Comparison of ENCODE assay signal across 12 mouse cellular contexts in genomic region chr9:52165706-52166090, GRCm38 (mm10). TPM values are rescaled to one million over a fixed set of nuclear protein-coding genes. Genes with fewer than 3 reads are reported as not detected.
DNase-seq lines count a peak whose midpoint lies in the region; ATAC-seq and TF ChIP-seq lines count a peak whose summit lies in the region.
"Had no signal": no experiment of that assay in that cellular context is flagged by ENCODE, and none has a peak within 500 bp of the region (broad histone marks: within the 10 kb centered on the region; RNA-seq: fewer than 3 reads in every experiment).

No protein-coding gene starts in this region.

- H3K4me2 ChIP-seq in forebrain, embryonic 14.5 days (ENCODE audit: low read length), result no peak overlapping the region
- H3K4me2 ChIP-seq in forebrain, embryonic 11.5 days (ENCODE audit: low read depth, low read length, severe bottlenecking), result no peak overlapping the region
- H3K4me2 ChIP-seq in lung, postnatal 0 days (replicated peaks; ENCODE audit: low read depth, low read length), result no peak overlapping the region
- H3K4me2 ChIP-seq: intestine, embryonic 15.5 days; limb, embryonic 13.5 days had no signal

- TF ChIP-seq EP300 in lung, postnatal 0 days (IDR thresholded peaks at IDR 0.05), result no peak

- no peak for ATAC-seq in forebrain, embryonic 14.5 days
- ATAC-seq in forebrain, embryonic 11.5 days (replicated peaks; ENCODE audit: low FRiP score), result no peak
- ATAC-seq in lung, postnatal 0 days, result no peak
- ATAC-seq: intestine, embryonic 15.5 days; midbrain, embryonic 13.5 days had no signal

- TF ChIP-seq CTCF in lung, postnatal 0 days (IDR thresholded peaks at IDR 0.05), result no peak
- no peak for TF ChIP-seq CTCF in brain, embryonic 14.5 days (IDR thresholded peaks at IDR 0.05; ENCODE audit: borderline replicate concordance, extremely low read depth, insufficient read depth, insufficient read length)

- peaks cover 25% of the 10 kb centered on the region for H3K4me1 ChIP-seq in forebrain, embryonic 14.5 days (ENCODE audit: control insufficient read depth, insufficient read depth, low read length)
- H3K4me1 ChIP-seq in forebrain, embryonic 11.5 days (replicated peaks; ENCODE audit: control insufficient read depth, insufficient read depth, low read length), result 0 out of 2 replicates have a peak, but pooled peaks cover 2% of the 10 kb centered on the region
- H3K4me1 ChIP-seq in lung, postnatal 0 days (ENCODE audit: insufficient read depth, low read depth, low read length), result peaks cover 6% of the 10 kb centered on the region; the same call in 1 of the 2 replicates

- DNase-seq in forebrain, embryonic 14.5 days (ENCODE audit: low spot score), result peak; percentile 49
- DNase-seq in forebrain, embryonic 11.5 days (ENCODE audit: low spot score), result no peak
- peak; percentile 38 for DNase-seq in lung, postnatal 10 days
- DNase-seq in lung, postnatal 0 days (ENCODE audit: low spot score), result no peak
- peak; percentile 59 for DNase-seq in brain, embryonic 14.5 days (ENCODE audit: low read depth)
- DNase-seq in kidney, postnatal 25 days, result peak; percentile 91 to 92
- no peak for DNase-seq in right cerebral cortex, postnatal 25 days
- DNase-seq: thymus, adult 2 months had no signal

- H3K4me3 ChIP-seq in forebrain, embryonic 14.5 days (ENCODE audit: low read depth, low read length), result no peak overlapping the region
- H3K4me3 ChIP-seq in forebrain, embryonic 11.5 days (ENCODE audit: low read depth, low read length), result no peak overlapping the region
- no peak overlapping the region for H3K4me3 ChIP-seq in lung, postnatal 0 days (ENCODE audit: low read depth, low read length)
- H3K4me3 ChIP-seq: intestine, embryonic 15.5 days; limb, embryonic 13.5 days; neural tube, embryonic 15.5 days had no signal

- 85% methylated on average over 3 of the region's 3 CpGs for WGBS in forebrain, embryonic 14.5 days
- 93% methylated on average over 3 of the region's 3 CpGs for WGBS in forebrain, embryonic 11.5 days
- WGBS in lung, postnatal 0 days, result 80% methylated on average over 3 of the region's 3 CpGs

- H3K27ac ChIP-seq in forebrain, embryonic 14.5 days (ENCODE audit: low read depth, low read length), result no peak overlapping the region
- no peak overlapping the region for H3K27ac ChIP-seq in forebrain, embryonic 11.5 days (ENCODE audit: low read depth, low read length)
- H3K27ac ChIP-seq in lung, postnatal 0 days (ENCODE audit: low read length), result no peak overlapping the region
- H3K27ac ChIP-seq: intestine, embryonic 15.5 days; limb, embryonic 13.5 days; midbrain, embryonic 13.5 days; neural tube, embryonic 15.5 days had no signal

- no peak for TF ChIP-seq POLR2A in brain, embryonic 14.5 days (IDR thresholded peaks at IDR 0.05; ENCODE audit: borderline replicate concordance, extremely low read depth, insufficient read depth, insufficient read length, poor library complexity, severe bottlenecking)

- no peak overlapping the region for H3K9ac ChIP-seq in forebrain, embryonic 14.5 days (ENCODE audit: low read length)
- no peak overlapping the region for H3K9ac ChIP-seq in forebrain, embryonic 11.5 days (ENCODE audit: low read length)
- no peak overlapping the region for H3K9ac ChIP-seq in lung, postnatal 0 days (replicated peaks; ENCODE audit: low read depth)
- H3K9ac ChIP-seq: intestine, embryonic 15.5 days; limb, embryonic 13.5 days; midbrain, embryonic 13.5 days; neural tube, embryonic 15.5 days had no signal

- H3K36me3 ChIP-seq in forebrain, embryonic 14.5 days (ENCODE audit: control insufficient read depth, insufficient read depth, low read length), result no peaks in the 10 kb centered on the region
- H3K36me3 ChIP-seq in forebrain, embryonic 11.5 days (ENCODE audit: control insufficient read depth, insufficient read depth, low read length), result no peaks in the 10 kb centered on the region
- no peaks in the 10 kb centered on the region for H3K36me3 ChIP-seq in lung, postnatal 0 days (ENCODE audit: insufficient read depth, low read length)
- H3K36me3 ChIP-seq: intestine, embryonic 15.5 days; limb, embryonic 13.5 days; neural tube, embryonic 15.5 days had no signal

- H3K9me3 ChIP-seq in forebrain, embryonic 14.5 days (replicated peaks; ENCODE audit: control insufficient read depth, low read length), result no peaks in the 10 kb centered on the region
- H3K9me3 ChIP-seq in forebrain, embryonic 11.5 days (ENCODE audit: control insufficient read depth, low read length), result no peaks in the 10 kb centered on the region; the same call in 1 of the 2 replicates
- H3K9me3 ChIP-seq in lung, postnatal 0 days (ENCODE audit: low read length), result no peaks in the 10 kb centered on the region
- H3K9me3 ChIP-seq: intestine, embryonic 15.5 days; limb, embryonic 13.5 days; midbrain, embryonic 13.5 days; neural tube, embryonic 15.5 days had no signal

- no peaks in the 10 kb centered on the region for H3K27me3 ChIP-seq in forebrain, embryonic 14.5 days (replicated peaks; ENCODE audit: control insufficient read depth, insufficient read depth, low read length)
- no peaks in the 10 kb centered on the region for H3K27me3 ChIP-seq in forebrain, embryonic 11.5 days (ENCODE audit: control insufficient read depth, insufficient read depth, low read length)
- H3K27me3 ChIP-seq in lung, postnatal 0 days (replicated peaks; ENCODE audit: insufficient read depth, low read length), result no peaks in the 10 kb centered on the region
- H3K27me3 ChIP-seq: intestine, embryonic 15.5 days; neural tube, embryonic 15.5 days had no signal

RNA-seq across cellular contexts. Expression of gene Zc3h12c, which starts 2.7 kb away (rescaled TPM):
- 9.9 and 10.5 TPM in 2 replicates for polyA plus RNA-seq in forebrain, embryonic 14.5 days (2014; fragmentation: Nextera tagmentation; extraction: Ambion mirVana)
- 11.8 and 12.6 TPM in 2 replicates for polyA plus RNA-seq in forebrain, embryonic 11.5 days (2014; fragmentation: Nextera tagmentation; extraction: Ambion mirVana)
- polyA plus RNA-seq in lung, postnatal 0 days (2015; fragmentation: Nextera tagmentation; extraction: Ambion mirVana), result 2.0 and 2.3 TPM in 2 replicates
- 8.5 and 10.1 TPM in 2 replicates for polyA plus RNA-seq in brain, embryonic 14.5 days (2012; rRNA removed)

Comparison
In these comparisons a context has a peak if more than half of its experiments do, and no peak if none do; other contexts are left out.
1. DNase-seq: peak in forebrain, embryonic 14.5 days (single experiment), lung, postnatal 10 days (single experiment), brain, embryonic 14.5 days (single experiment) and kidney, postnatal 25 days (2 of 2); none in forebrain, embryonic 11.5 days (single experiment), lung, postnatal 0 days (single experiment) and right cerebral cortex, postnatal 25 days (single experiment).